Comparison of ENCODE assay signal across 18 mouse cellular contexts in the genomic region with DNA sequence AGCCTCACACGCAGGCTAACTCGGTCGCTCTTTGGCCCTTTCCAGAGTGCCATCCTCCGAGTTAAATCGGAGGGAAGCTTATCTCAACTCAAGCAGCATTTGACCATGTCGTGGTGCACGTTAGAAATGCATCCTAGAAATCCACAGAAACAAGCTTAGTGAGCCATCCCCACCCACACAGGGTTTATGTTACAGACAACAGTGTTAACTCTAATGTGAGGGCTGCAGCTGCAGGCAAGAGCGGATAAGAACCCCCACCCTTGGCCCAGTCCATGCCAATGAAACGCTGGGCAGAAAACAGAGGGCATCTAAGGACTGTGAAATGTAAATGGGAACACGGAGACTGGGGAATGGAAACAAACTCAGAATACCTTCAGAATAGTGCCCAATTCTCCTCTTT.
A peak's percentile ranks its signal among the peaks of the same experiment; 100 is the strongest.
DNase-seq lines count a peak whose midpoint lies in the region; ATAC-seq and TF ChIP-seq lines count a peak whose summit lies in the region.
"Had no signal": no experiment of that assay in that cellular context is flagged by ENCODE, and none has a peak within 500 bp of the region (broad histone marks: within the 10 kb centered on the region; RNA-seq: fewer than 3 reads in every experiment).

No protein-coding gene starts in this region.

- no peak overlapping the region for H3K9ac ChIP-seq in forebrain, embryonic 15.5 days (replicated peaks)
- H3K9ac ChIP-seq in forebrain, embryonic 13.5 days = no peak overlapping the region
- H3K9ac ChIP-seq in embryonic facial prominence, embryonic 14.5 days (ENCODE audit: low read depth, low read length) = no peak overlapping the region
- H3K9ac ChIP-seq in hindbrain, embryonic 12.5 days = no peak overlapping the region
- H3K9ac ChIP-seq: midbrain, embryonic 12.5 days had no signal

- H3K4me2 ChIP-seq in forebrain, embryonic 15.5 days (replicated peaks) = no peak overlapping the region
- H3K4me2 ChIP-seq in forebrain, embryonic 13.5 days = no peak overlapping the region
- 0 out of 2 replicates have a peak overlapping the region, but pooled peaks have one; percentile 14 for H3K4me2 ChIP-seq in embryonic facial prominence, embryonic 14.5 days (ENCODE audit: low read depth, low read length)
- no peak overlapping the region for H3K4me2 ChIP-seq in hindbrain, embryonic 12.5 days (replicated peaks)
- H3K4me2 ChIP-seq: heart, embryonic 11.5 days; liver, embryonic 11.5 days; midbrain, embryonic 12.5 days had no signal

- H3K4me3 ChIP-seq in forebrain, embryonic 15.5 days = no peak overlapping the region
- no peak overlapping the region for H3K4me3 ChIP-seq in forebrain, embryonic 13.5 days
- peak overlapping the region; percentile 36 for H3K4me3 ChIP-seq in layer of hippocampus, adult 2 months
- no peak overlapping the region for H3K4me3 ChIP-seq in embryonic facial prominence, embryonic 14.5 days (ENCODE audit: low read depth, low read length)
- H3K4me3 ChIP-seq in olfactory bulb, adult 2 months (ENCODE audit: insufficient read depth, low read depth, low read length) = no peak overlapping the region
- H3K4me3 ChIP-seq in hindbrain, embryonic 12.5 days = no peak overlapping the region
- H3K4me3 ChIP-seq: hindbrain, embryonic 10.5 days; midbrain, embryonic 12.5 days; myocyte had no signal

- no peak for TF ChIP-seq POLR2A in olfactory bulb, adult 2 months (IDR thresholded peaks at IDR 0.05; ENCODE audit: insufficient read depth, low read depth, low read length)

- no peak for TF ChIP-seq CTCF in layer of hippocampus, adult 2 months (conservative IDR thresholded peaks at IDR 0.05)
- no peak for TF ChIP-seq CTCF in olfactory bulb, adult 2 months (IDR thresholded peaks at IDR 0.05; ENCODE audit: insufficient read depth, low read depth, low read length)

- no peaks in the 10 kb centered on the region for H3K36me3 ChIP-seq in forebrain, embryonic 15.5 days
- no peaks in the 10 kb centered on the region for H3K36me3 ChIP-seq in forebrain, embryonic 13.5 days (ENCODE audit: poor library complexity, severe bottlenecking)
- H3K36me3 ChIP-seq in embryonic facial prominence, embryonic 14.5 days (ENCODE audit: control insufficient read depth, insufficient read depth, low read length) = no peaks in the 10 kb centered on the region
- H3K36me3 ChIP-seq in hindbrain, embryonic 12.5 days = no peaks in the 10 kb centered on the region
- H3K36me3 ChIP-seq: hindbrain, embryonic 10.5 days; midbrain, embryonic 12.5 days had no signal

- no peak for ATAC-seq in forebrain, embryonic 15.5 days (replicated peaks)
- ATAC-seq in forebrain, embryonic 13.5 days = no peak
- no peak for ATAC-seq in embryonic facial prominence, embryonic 14.5 days (ENCODE audit: low read depth)
- no peak for ATAC-seq in hindbrain, embryonic 12.5 days (ENCODE audit: low FRiP score)
- ATAC-seq: inflammation-experienced regulatory T-cells, adult 6 months had no signal

- peaks cover 8% of the 10 kb centered on the region; the same call in 1 of the 2 replicates for H3K4me1 ChIP-seq in forebrain, embryonic 15.5 days
- H3K4me1 ChIP-seq in forebrain, embryonic 13.5 days = no peaks in the 10 kb centered on the region
- peaks cover 6% of the 10 kb centered on the region; the same call in 1 of the 2 replicates for H3K4me1 ChIP-seq in embryonic facial prominence, embryonic 14.5 days (ENCODE audit: control insufficient read depth, insufficient read depth, low read length)
- peaks cover 19% of the 10 kb centered on the region for H3K4me1 ChIP-seq in olfactory bulb, adult 2 months (ENCODE audit: control insufficient read depth, insufficient read depth, low read length)
- no peaks in the 10 kb centered on the region for H3K4me1 ChIP-seq in hindbrain, embryonic 12.5 days
- H3K4me1 ChIP-seq: hindbrain, embryonic 10.5 days; midbrain, embryonic 12.5 days had no signal

- DNase-seq in layer of hippocampus, adult 2 months (ENCODE audit: low spot score in 2 of 2) = no peak
- no peak for DNase-seq in layer of hippocampus, postnatal 25 days (ENCODE audit: extremely low spot score in 1 of 2, low spot score in 1 of 2)
- peak; percentile 38 for DNase-seq in embryonic facial prominence, embryonic 14.5 days (ENCODE audit: low spot score)
- DNase-seq in urinary bladder, adult 18-20 months (ENCODE audit: low spot score in 2 of 2) = no peak
- DNase-seq: gastrocnemius, postnatal 10 days; kidney, postnatal 25 days; lung, postnatal 36 days; spleen, adult 18-20 months had no signal

- no peaks in the 10 kb centered on the region for H3K9me3 ChIP-seq in forebrain, embryonic 15.5 days
- no peaks in the 10 kb centered on the region for H3K9me3 ChIP-seq in forebrain, embryonic 13.5 days (replicated peaks)
- 0 out of 2 replicates have a peak, but pooled peaks cover 4% of the 10 kb centered on the region for H3K9me3 ChIP-seq in embryonic facial prominence, embryonic 14.5 days (ENCODE audit: control insufficient read depth, low read length)
- H3K9me3 ChIP-seq in hindbrain, embryonic 12.5 days (replicated peaks) = no peaks in the 10 kb centered on the region
- H3K9me3 ChIP-seq: hindbrain, embryonic 10.5 days; midbrain, embryonic 12.5 days had no signal

- no peaks in the 10 kb centered on the region for H3K27me3 ChIP-seq in forebrain, embryonic 15.5 days
- H3K27me3 ChIP-seq in forebrain, embryonic 13.5 days = no peaks in the 10 kb centered on the region
- no peaks in the 10 kb centered on the region for H3K27me3 ChIP-seq in embryonic facial prominence, embryonic 14.5 days (replicated peaks; ENCODE audit: control insufficient read depth, insufficient read depth, low read length)
- no peaks in the 10 kb centered on the region for H3K27me3 ChIP-seq in hindbrain, embryonic 12.5 days
- H3K27me3 ChIP-seq: midbrain, embryonic 12.5 days had no signal

- peak overlapping the region; percentile 50 for H3K27ac ChIP-seq in forebrain, embryonic 15.5 days (replicated peaks)
- no peak overlapping the region for H3K27ac ChIP-seq in forebrain, embryonic 13.5 days
- H3K27ac ChIP-seq in layer of hippocampus, adult 2 months = peak overlapping the region; percentile 83
- H3K27ac ChIP-seq in embryonic facial prominence, embryonic 14.5 days (replicated peaks; ENCODE audit: low read depth, low read length) = no peak overlapping the region; the same call in 1 of the 2 replicates
- H3K27ac ChIP-seq in olfactory bulb, adult 2 months (ENCODE audit: insufficient read depth, low read depth, low read length) = peak overlapping the region; percentile 89
- no peak overlapping the region for H3K27ac ChIP-seq in hindbrain, embryonic 12.5 days
- H3K27ac ChIP-seq: hindbrain, embryonic 10.5 days; midbrain, embryonic 12.5 days had no signal

- WGBS in forebrain, embryonic 15.5 days = 74% methylated on average over 10 of the region's 10 CpGs
- 79% methylated on average over 10 of the region's 10 CpGs for WGBS in forebrain, embryonic 13.5 days
- 56% methylated on average over 10 of the region's 10 CpGs for WGBS in embryonic facial prominence, embryonic 14.5 days
- WGBS in olfactory bulb, adult 2 months = 29% methylated on average over 10 of the region's 10 CpGs
- 75% methylated on average over 10 of the region's 10 CpGs for WGBS in hindbrain, embryonic 12.5 days

Comparison
In these comparisons a context has a peak if more than half of its experiments do, and no peak if none do; other contexts are left out.
1. H3K27ac ChIP-seq: peak in forebrain, embryonic 15.5 days (single experiment), layer of hippocampus, adult 2 months (single experiment) and olfactory bulb, adult 2 months (single experiment); none in forebrain, embryonic 13.5 days (single experiment), embryonic facial prominence, embryonic 14.5 days (single experiment) and hindbrain, embryonic 12.5 days (single experiment).